Mouse (Mus musculus) lung, postnatal 4 days (tissue): ENCODE results near the gene Grin1.
A peak's percentile ranks its signal among the peaks of the same experiment; 100 is the strongest.

ENCODE experiments used
- DNase-seq, 2 experiments: peaks; one replicate each; pipeline ENCODE4 v3.0.0; 2021

Gene Grin1

DNA sequence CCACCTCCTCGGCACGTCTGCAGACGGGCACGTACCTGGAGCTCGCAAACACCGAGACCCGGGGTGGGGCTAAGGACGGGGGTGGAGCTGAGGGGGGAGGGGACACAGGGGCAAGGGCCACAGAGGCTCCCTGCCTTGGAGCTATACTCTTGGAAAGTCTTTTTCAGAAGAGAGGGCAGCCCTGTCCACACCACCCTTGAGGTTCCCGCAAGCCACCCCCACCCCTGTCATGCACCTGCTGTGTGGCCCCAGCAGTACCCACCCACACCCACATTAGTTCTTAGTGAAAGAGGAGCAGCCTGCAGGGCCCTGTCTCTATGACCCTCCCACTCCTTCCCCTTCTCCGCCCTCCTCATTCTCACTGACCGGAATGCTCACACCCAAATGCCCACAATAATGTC lies 7.5 kb downstream of the Grin1 start:
- DNase-seq = no peak

GRCm38 (mm10) chr2:25310969-25311368 lies 8.0 kb downstream of the Grin1 start:
- DNase-seq = no peak

DNA sequence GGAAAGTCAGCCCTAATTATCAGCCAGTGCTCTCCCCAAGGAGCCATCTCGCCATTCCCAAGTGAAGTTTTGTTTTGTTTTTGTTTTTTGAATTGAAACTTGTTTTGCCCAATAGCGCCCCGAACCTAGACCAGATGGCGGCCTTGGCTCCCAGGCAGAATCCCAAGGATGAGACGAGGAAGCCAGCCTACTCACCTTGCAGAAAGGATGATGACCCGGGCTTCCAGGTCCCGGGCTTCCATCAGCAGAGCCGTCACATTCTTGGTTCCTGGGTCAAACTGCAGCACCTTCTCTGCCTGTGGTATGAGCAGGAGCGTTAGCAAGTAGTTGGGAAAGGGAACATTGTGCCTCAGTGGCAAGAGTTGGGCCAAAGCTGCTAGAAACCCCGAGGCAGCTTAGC lies 8.8 kb downstream of the Grin1 start:
- no peak for DNase-seq

DNA sequence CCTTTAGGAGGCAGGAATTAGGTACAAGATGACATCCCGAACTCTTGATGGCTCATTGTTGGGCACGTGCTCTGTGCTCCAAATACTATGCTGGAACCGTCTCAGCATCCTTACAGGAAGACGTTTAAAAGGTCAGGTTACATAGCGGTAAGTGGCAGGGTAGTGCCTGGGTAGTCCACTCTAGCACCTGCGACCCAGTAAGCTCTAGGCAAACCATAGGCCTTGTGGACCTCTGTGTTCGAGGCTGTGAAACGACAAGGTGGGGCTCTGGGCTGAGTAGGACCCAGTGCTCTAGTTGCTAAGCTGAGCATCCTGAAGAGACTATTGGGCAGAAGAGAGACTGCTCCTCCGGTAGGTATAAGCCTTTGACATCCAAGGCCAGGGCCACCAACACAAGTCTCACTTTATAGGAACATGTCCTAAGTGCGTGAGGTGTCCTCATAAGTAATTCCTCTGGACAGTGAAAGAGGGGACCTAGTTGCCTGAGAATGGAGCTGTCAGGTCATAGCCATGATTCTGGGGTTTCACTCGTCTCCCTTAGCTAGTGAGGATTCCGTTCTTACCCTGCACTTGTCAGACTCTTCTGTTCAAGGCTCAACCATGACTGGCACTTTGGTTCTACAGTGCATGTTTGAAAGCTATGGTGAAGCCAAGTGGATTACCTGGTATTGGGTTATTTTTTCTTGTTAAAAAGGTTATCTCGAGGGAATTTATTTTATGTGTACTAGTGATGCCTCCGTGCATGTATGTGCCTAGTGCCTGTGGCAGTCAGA lies 13.2 kb downstream of the Grin1 start:
- DNase-seq = no peak

GRCm38 (mm10) chr2:25304657-25305541 lies 14.1 kb downstream of the Grin1 start:
- peak; percentile 28 to 49 for DNase-seq

DNA sequence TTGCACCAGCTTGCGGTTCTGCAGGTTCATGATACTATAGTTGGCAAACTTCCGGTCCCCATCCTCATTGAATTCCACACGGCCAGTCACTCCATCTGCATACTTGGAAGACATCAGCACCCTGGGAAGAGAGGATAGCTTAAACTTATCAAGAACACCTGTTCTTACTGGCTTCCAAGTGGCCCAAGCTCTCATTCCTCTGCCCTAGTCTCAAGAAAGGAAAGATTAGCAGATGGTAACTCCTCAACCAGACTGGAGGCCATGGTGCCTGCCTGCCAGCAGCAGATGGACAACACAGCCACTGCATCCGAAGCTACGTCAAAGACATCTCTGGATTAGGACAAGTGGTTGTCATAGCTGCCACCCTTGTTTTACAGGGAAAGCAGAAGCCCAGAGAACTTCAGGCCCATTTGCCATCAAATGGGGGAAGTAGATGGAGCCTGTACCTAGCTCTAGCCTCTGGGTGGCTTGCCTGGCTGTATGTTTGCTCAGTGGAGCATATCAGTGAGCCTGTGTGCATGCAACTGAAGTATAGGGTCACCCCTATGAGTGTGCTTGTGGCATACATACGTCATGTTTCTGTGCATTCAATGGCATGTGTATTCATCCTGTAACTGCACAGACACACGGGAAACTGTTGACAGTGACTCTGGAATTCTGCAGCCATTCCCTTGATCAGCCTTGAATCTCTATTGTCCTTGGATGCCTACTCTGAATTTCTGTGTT lies 14.9 kb downstream of the Grin1 start:
- no peak for DNase-seq

DNA sequence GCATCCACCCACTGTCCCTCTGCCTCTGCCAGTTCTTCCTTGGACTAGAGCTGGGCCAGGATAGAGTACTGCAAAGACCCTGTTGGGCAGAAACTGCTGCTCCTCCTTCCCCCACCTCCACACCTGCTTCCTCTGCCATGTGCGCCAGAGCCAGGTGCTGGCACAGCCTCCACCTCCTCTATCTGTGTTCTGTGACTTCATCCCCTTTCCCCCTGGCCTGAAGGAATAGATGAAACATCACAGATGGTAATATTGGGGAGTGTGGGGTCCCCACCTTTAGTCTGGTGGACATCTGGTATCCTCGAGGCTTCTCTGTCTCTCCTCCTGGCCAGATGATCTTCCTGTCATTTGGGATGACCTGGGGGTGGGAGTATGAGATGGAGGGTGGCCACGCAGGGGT lies 15.5 kb downstream of the Grin1 start:
- DNase-seq = no peak

DNA sequence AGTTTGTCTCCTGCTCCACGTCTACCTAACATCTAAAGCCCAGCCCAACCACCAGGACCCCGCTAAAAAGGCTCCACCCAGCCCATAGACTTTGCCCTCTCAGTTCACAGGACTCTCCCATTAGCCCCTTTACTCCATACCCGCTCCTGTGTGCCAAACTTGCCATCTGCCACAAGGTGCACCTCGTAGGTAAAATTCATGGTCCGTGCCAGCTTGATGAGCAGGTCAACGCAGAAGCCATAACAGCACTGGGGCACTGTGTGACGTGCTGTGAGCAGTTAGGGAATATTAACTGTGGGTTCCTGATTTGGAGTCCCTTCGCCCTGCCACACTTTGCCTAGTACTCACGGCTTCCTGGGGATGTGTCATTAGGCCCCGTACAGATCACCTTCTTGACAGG lies 20.9 kb downstream of the Grin1 start:
- no peak for DNase-seq

DNA sequence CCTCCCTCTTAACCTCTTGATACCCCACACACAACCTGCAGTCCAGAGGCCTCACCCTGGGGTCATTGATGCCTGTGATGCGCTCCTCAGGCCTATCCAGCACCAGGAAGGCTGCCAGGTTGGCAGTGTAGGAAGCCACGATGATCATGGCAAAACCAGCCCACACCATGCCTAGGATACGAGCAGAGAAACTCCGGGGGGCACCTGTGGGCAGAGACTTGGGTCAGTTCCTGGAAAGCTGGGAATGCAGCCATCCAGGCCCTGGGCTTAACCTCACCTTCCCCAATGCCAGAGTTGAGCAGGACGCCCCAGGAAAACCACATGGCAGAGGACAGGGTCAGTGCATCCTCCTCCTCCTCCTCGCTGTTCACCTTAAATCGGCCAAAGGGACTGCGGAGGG lies 21.9 kb downstream of the Grin1 start:
- no peak for DNase-seq

- no peak for DNase-seq
Observed at GRCm38 (mm10) chr2:25293706-25294105, 25.3 kb downstream of the Grin1 start.

GRCm38 (mm10) chr2:25292856-25293255 lies 26.1 kb downstream of the Grin1 start:
- peak; percentile 67 to 82 for DNase-seq

DNA sequence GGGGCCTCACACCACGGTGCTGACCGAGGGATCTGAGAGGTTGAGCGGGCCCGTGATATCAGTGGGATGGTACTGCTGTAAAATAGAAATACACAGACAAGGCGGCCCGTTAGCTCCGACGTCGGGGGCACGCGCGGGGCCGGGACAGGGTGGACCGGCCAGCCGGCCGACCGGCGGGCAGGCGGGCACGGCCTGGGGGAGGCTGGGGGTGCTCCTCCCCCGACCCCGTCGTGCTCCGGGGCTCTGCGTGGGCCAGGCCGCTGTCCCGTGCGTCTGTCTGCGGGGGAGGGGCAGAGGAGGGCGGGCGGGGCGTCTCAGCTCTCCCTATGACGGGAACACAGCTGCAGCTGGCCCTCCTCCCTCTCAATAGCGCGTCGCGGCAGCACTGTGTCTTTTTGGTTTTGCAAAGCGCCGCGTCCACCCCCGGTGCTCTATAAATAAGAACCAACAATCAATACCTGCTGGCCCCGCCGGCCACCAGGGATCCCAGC lies 26.9 kb downstream of the Grin1 start:
- DNase-seq = peak; percentile 22 to 47

- DNase-seq = peak in 1 of 2 experiments; percentile 25
Observed at GRCm38 (mm10) chr2:25291184-25292053, 27.6 kb downstream of the Grin1 start.

DNA sequence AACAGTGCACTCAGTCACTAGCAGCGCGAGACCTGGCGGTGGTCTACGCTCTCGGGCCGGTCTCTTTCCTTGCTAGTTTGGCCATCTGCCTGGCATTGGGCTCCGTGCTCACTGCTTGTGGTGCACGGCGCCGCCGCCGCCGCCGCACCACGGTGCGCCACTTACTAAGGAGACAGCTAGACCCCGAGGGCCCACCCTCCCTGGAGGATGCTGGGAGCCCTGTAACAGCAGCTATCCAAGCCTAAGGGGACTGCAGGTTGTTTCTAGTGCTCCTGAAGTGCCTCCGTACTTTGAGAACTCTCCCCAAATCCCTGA lies 28.2 kb downstream of the Grin1 start:
- peak; percentile 20 to 47 for DNase-seq

GRCm38 (mm10) chr2:25290101-25290815 lies 28.7 kb downstream of the Grin1 start:
- DNase-seq = peak in 1 of 2 experiments; percentile 17

GRCm38 (mm10) chr2:25289651-25290050 lies 29.3 kb downstream of the Grin1 start, which contains the start of gene Lrrc26:
Gene Lrrc26, plus strand, starts transcription at chr2:25289915.
- peak; percentile 54 to 71 for DNase-seq

DNA sequence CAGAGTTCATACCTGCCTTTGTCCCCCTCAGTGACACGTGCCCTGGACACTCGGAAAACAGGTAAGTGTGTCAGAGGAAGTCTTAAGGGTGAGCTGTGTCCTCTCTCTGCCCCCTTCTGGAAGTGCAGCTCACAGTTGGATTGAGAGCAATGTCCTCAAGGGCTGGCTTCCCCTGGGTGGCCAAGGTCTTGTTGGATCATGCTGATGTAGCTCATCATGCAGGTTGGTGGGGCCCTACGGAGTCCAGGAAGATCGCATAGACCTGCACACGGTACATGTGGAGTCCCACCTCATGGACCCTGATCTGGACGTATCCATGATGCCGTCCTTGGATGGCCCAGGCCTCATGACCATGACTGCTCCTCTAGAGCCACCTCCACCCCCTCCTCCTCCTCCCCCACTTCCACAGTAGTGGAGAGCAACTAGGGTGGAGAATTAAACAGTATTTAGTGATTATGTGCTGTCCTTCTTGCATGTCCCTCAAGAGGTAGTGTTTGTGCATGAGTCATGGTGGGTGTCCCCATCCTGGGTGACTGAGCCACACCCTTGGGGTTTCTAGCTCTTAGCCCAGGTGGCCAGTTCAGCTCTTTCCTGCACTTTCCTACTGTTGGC lies 30.1 kb downstream of the Grin1 start:
- no peak for DNase-seq

GRCm38 (mm10) chr2:25287927-25288649 lies 30.9 kb downstream of the Grin1 start, which contains the start of gene Tmem210:
Gene Tmem210, plus strand, starts transcription at chr2:25288145.
- no peak for DNase-seq

- DNase-seq = peak; percentile 62 to 80
Observed at GRCm38 (mm10) chr2:25286837-25287636, 31.9 kb downstream of the Grin1 start.
